Mouse (Mus musculus): ENCODE data around the gene Bcl11a.

Gene Bcl11a

DNA sequence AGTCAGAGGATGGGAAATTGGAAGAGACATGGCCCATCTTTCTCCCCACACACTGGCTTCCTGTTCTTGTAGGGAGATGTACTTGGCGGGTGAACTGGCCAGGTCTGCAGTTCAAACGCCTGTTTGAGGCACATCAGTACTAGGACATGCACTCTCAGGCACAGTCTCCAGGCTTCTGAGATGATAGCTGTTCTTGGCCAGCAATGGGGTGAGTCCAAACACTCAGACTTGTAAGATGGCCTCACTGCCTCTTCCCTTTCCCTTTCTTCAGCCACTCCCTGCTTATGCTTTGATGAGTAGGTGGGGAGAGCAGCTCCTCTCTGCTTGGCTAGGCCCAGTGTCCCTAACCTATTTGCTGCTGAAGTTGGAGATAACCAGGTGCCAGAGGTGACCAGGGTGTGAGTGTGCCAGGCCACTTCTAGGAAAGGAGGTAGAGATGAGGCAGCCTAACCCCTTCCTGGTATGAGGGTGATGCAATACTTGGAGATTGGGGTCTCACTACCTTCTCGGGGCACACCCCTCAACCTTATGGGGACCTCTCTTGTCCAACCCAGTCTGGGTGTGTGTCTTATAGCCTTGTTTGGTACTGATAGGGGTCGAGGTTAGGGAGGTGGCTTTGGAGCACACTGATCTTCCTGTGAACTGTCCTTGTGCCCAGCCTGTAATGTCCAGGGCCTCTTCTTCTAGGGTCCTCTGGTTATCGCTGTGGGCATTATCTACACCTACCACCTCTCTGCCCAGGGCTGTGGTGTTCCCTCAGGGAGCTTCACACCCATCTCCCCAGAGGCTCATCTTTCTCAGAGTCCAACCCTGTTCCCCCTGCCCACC lies 51.7 kb downstream of the Bcl11a start:
- in situ Hi-C loops (cut with MboI): loop anchor here (10.0 kb wide), 1 partner anchor 45 kb away; no protein-coding TSS in a partner anchor

DNA sequence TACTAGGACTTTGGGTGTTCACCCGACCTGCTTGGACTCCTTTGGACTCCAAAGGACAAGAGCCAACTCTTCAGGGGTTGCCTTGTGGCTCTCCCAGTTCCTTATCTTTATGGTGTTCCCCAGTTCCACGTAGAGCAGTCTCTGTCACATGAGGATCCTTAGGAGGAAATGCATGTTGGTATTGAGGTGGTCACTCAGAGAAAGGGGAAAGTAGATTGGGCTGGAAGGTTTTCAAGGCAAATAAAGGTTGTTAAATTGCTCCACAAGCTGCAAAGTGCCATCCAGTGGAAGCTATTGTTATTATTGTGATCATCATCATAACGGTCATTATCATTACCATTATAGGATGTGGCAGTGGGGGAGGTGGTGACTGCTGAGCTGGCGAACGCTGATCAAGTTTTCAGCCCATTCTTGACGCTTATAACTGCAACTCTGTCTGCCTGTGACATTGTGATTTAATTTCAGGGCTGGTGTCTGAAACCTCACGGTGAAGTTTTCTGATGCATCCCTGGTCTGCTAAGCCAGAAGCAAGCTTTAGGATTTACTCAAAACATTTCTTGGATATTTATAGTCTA lies 52.4 kb downstream of the Bcl11a start:
- in situ Hi-C loops (cut with MboI): loop anchor here (10.0 kb wide), 1 partner anchor 45 kb away; no protein-coding TSS in a partner anchor

DNA sequence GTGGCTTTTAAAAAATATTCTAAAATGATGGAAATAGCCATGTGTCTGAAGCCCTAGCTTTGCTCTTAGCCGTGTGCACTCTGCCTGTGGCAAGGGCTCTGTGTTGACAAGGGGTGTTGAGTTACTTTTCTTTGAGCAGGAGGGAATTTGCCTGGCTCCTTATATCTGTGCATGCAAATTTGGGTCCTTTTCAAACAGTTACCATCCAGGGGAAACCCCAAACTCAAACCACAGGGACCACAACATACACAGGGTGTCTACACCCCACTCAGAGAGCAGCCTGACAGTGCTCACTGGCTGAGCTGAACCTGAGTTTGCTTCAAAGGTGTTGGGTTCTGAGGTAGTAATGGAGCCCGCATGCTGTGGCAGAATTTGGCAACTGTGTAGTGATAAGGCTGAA lies 54.0 kb downstream of the Bcl11a start:
- in situ Hi-C loops (cut with MboI): loop anchor here (10.0 kb wide), 1 partner anchor 47 kb away; no protein-coding TSS in a partner anchor

DNA sequence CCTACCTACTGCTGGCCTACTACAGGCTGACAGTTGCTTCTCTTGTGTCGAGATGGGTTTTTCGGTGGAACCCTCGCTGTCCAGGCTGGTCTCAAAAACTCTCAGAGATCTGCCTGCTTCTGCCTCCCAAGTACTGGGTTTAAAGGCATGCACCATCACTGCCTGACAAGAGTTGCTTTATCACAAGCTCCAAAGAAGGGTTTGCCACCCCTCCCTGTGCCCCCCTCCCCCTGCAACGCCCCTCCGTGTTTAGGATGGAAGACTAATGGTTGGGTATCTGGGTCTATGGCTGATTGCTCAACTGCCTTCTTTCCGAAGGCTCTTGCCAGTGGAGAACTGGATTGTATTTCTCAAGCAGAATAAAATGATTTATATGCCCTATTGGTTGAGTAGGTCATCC lies 54.5 kb downstream of the Bcl11a start:
- in situ Hi-C loops (cut with MboI): loop anchor here (10.0 kb wide), 1 partner anchor 48 kb away; no protein-coding TSS in a partner anchor

DNA sequence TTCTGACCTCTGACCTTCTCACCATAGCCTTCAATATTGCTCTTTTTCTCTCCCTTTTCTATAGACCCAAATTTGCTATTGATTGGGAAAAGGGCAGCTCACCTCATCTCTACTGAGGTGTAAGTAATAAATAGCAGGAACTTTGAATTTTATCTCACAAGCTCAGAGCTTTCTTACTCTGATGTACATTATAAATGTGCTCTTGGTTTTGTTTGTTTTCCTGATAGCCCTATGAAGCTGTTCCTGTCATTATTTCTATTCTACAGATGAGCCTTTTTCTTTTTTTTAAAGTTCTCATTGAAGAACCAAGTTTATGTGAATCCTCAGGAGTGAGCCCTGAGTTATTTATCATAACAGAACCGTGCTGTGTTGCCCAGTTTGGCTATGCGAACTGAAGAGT lies 55.0 kb downstream of the Bcl11a start:
- in situ Hi-C loops (cut with MboI): loop anchor here (10.0 kb wide), 1 partner anchor 48 kb away; no protein-coding TSS in a partner anchor

DNA sequence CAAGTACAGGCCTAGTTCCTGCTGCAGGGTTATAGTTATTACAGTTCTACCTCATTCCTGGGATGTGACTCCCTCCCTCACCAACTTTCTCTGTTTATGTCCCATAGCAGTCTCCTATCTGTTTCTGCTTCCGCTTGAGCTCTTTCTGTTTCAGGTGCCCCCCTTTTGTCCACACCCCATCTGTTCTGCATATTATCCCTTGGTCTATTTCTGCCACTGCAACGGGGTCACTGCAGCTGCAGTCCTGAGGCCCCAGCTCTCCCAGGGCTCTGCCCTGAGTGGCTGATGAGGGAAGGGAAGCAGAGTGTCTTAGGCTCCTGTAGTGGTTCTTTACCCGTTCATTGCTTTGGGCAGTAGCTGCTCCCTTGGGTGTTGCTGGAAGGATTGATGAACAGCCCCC lies 55.6 kb downstream of the Bcl11a start:
- in situ Hi-C loops (cut with MboI): loop anchor here (10.0 kb wide), 1 partner anchor 49 kb away; no protein-coding TSS in a partner anchor

DNA sequence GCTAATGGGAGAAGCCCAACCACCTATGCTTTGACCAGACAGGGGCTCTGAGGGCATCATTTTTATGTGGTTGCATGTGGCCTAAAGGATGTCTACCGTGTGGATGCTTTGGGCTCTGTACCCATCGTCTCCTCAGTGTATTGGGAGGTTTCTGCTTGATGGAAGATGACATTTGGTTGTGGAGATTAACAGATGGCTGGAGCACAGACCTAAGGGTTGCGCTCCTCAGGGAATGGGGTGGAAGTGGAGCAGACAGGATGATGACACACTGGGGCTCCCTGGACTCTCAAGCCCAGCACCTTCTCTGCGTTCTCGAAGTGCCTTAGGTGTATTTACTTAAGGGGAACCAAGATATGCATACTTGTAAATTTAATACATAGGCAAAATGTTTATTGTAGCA lies 56.1 kb downstream of the Bcl11a start:
- in situ Hi-C loops (cut with MboI): loop anchor here (10.0 kb wide), 1 partner anchor 49 kb away; no protein-coding TSS in a partner anchor

DNA sequence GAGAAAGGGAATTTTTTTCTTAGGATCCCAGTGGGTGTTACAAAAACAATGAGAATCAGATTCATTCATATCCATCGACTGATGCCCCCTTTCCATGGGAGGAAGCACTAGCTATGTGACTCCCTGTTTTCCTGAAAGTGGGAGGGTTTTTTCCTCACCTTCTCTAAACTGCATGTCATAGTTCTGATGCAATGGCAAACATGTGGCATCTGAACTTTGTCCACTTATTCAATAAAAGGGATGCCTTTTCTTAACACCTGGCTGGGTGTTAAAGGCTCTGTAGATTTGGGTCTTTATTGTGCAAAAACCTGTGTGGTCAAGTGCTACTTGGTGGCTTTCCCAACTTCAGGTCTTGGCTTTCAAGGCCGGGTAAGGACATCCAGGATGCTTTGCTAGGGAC lies 57.4 kb downstream of the Bcl11a start:
- in situ Hi-C loops (cut with MboI): loop anchor here (10.0 kb wide), 1 partner anchor 50 kb away; no protein-coding TSS in a partner anchor

DNA sequence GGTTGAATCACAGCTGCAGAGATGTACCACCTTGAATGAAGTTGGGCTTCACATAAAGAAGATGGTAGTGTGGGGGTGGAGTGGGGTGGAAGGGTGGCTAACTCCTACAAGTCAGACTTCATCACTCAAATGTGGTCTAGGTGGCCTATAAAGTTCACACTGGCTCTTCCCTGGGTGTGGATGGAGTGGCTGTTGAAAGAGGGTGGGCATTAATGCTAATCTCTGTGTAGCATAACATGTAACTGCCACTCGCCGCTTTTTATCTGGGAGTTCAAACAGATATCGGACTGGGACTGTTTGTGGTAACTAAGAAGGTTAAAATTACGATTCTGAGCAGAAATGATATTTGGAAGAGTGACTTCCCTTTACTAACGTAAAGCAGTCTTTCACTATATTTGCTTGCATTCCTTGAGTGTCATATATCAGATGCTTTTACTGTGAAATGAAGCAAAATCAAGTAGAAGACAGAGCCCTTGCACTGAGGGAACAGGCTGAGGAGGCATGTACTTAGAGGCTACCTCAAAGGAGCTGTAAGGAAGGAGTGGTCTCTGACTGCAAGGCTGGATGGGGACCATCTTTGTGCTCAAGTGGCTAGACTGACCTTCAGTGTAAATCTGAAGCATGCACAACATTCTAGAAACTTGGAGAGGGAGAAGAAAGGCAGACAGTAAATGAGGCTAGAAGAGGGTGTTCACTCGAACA lies 58.4 kb downstream of the Bcl11a start:
- in situ Hi-C loops (cut with MboI): loop anchor here (10.0 kb wide), 1 partner anchor 51 kb away; no protein-coding TSS in a partner anchor

DNA sequence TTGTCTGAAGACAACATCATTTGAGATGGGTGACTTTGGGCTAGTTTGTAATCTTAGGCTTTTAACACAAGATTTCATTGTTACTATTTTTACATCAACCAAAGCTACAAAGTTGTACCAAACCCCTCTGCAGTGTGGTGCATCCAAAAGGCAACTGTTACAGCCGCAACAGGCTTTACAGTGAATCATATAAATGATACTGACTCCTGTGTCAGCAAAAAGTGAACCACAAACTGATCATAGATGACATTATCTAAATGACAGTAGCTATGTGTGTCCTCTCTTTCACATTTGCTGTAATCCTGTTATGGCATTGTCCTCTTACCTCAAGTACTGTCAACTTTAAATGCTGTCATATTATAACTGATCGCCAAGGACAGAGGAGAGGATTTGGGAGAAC lies 60.0 kb downstream of the Bcl11a start:
- in situ Hi-C loops (cut with MboI): loop anchor here (10.0 kb wide), 1 partner anchor 53 kb away; no protein-coding TSS in a partner anchor

DNA sequence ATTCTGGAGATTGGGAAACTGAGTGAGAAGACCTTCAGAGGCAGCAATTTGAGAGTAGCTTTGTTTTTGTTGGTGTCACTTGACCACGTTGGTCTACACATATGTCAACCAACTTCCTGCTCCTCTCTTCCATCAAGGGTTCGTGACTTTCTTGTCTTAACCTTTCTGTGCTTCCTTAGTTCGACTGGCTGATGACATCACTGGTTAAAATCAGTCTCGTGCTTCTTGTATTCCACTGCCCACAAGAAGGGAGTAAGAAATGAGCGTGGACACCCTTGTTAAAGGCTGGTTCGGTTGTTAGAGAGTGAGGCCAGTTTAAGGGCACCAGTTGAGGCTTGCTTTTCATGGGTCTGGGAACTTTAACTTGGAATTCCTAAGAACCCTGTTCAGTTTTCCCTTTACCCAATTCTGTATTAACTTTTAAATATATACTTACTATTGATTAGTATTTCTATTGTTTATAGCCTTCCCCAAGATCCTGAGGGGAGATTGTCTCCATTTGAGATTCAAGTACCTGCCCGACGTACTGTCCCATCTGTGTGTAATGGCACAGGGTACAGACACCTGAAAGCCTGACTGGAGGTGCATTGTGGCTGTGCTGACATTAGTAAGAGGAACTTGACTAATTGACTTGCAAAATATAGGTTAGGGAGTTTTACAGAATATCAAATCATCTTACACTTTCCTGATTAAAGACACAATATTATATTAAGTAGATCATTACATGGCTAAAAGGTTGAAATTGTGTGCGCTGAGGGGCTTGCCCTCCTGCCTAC lies 60.9 kb downstream of the Bcl11a start:
- in situ Hi-C loops (cut with MboI): loop anchor here (10.0 kb wide), 1 partner anchor 54 kb away; no protein-coding TSS in a partner anchor

DNA sequence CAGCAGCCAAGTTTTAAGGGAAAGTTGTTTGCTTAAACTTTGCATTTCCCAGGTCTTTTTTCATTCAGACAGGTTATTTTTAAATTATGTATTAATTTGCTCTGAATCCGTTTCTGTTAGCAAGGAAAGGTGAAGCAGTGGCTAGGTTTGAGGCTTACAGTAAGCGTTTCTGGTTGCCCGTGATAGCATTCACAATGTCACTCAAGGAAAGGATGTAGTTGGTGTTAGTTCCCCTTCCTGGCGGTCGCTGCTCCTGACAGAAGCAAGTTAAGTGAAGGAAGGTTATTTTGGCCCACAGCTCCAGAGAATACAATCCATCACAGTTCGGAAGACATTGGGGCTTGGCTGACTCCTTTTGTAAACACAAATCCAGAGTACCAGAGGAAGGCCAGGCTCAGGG lies 61.6 kb downstream of the Bcl11a start:
- in situ Hi-C loops (cut with MboI): loop anchor here (10.0 kb wide), 1 partner anchor 55 kb away; no protein-coding TSS in a partner anchor

DNA sequence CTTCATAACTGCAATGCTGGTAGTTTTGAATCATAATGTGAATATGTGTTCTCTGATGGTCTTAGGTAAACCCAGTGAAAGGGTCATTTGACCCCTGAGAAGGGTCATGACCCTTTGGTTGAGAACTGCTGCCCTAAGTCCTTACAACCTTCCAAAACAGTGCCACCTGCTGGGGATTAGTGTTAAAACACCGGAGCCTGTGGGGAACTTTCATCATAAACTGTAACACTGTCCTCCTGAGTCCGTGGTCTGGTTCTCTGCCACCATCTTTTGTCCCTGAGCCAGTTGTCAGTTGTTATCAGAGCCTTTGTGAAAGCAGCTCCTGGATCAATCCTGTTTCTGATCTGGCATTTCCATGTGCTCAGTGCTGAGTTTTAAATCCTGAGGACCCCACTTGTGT lies 62.1 kb downstream of the Bcl11a start:
- in situ Hi-C loops (cut with MboI): loop anchor here (10.0 kb wide), 1 partner anchor 55 kb away; no protein-coding TSS in a partner anchor

DNA sequence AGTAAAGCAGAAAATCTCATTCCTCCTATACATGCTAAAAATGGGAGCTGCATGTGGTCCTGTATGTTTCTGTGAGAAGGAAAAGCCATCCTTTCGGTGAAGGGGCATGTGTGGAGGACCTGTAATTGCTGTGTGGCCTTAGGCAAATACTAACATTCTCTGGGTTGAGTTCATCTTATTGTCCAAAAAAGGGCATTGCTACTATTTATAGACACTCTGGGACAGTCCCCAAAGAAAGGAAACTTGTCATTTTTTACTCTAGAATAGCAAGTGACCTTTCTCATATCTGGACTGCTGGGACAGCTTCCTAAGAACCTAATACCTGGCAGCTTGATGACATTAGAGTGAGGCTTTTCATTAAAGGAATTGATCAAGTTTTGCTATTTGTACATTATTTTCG lies 63.1 kb downstream of the Bcl11a start:
- in situ Hi-C loops (cut with MboI): no loop called here

DNA sequence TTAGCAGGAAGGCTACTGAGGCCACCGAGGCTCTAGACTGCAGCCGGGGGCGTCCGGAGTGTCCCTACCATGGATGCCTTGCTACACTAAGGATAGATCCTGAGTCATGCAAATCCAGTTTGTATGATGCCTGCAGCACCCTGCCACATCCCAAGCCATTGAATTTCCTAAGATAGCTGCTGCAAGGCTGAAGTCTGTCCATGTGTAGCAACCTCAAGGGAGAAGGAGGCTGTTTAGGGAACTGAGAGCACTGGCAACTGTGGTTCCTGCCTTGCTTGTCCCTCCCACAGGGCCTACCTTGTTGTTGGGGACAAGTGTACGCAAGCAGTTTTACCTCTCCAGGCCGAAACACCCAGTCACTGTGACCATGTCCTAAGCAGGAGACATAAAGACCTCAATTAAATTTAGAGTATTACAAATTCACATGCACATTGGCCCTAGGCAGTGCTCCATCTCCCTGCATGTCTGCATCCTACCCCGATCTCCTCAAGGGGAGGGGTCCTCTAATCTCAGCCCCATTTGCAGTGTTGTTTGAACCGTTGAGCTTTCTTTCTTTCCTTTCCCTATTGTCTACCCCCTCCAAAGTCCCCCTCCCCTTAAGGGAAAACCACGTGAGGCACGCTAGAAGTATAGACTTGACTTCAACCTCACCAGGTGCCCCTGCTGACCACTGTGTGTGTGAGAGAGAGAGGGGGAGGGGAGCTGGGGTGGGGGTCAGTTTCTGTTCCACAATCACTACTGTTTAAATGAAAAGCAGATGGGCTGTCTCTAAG lies 63.8 kb downstream of the Bcl11a start:
- in situ Hi-C loops (cut with MboI): no loop called here

DNA sequence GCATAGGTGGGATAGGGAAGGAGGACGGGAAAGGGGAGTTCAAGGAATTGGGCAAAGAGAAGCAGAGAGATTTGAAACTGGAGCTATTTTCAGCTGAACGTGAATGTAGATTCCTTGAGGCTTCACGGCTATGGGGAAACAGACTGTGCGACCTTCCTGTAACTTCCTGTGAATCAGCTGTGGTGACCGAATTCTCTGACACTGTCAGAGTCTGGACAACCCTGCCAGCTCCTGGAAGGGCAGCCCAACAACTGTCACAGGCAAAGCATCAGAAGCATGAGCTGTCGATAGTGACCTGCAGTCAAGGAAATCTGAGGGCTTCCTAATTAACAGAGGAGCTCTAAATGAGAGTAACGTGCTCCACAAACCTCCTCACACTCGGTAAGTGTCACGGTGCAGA lies 64.5 kb downstream of the Bcl11a start:
- in situ Hi-C loops (cut with MboI): no loop called here

DNA sequence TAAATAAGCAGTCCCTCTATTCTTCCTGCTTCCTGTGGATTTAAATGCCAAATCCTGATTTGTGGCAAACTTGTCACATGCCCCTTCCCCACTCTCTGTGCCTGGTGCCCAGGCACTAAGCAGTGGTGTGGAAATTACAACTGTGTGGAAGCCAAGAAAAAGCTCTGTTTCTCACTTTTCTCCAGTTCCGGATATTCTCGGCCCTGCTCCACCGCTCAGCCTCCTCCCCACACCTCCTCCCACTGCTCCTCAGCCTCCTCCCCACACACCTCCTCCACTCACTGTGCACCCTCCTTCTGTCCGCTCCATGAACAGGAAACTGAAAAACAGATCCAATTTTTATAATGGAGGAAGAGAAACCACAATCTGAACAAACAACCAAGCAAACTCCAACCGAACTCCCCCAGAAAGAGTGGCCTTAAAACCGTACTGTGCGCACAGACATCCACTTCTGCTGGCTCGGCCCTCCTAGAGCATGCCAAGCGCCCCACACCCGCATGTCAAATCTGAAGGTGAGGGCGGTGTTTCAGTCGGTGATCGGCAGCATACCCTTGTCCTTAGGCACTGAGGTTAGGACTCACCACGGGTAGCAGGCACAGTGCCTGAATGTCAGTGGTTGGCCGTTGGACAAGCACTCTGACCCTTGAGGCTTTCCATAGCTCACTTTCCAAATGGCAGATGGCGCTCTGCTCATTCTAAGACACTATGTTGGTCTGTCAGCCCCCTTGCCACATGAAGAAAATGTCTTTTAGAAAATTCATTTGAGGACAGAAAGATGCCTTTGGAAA lies 66.5 kb downstream of the Bcl11a start:
- in situ Hi-C loops (cut with MboI): no loop called here

DNA sequence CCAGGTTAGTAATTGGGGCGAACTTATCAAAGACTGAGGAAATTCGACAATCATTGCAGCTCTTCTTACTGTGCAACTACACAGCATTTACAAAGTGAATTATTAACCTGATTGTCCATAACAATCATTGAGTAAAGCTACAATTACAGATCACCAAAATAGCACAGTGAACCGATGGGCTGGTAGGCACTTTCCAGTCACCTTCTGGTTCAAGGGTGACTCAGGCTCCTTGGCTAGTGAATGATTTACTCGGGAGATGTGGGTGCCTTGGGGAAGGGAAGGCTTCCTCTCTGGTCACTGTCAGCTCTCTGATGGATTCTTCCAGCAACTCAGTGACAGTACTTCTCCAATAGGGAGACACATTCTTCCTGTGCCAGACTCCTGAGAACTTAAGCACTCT lies 68.2 kb downstream of the Bcl11a start:
- in situ Hi-C loops (cut with MboI): no loop called here

DNA sequence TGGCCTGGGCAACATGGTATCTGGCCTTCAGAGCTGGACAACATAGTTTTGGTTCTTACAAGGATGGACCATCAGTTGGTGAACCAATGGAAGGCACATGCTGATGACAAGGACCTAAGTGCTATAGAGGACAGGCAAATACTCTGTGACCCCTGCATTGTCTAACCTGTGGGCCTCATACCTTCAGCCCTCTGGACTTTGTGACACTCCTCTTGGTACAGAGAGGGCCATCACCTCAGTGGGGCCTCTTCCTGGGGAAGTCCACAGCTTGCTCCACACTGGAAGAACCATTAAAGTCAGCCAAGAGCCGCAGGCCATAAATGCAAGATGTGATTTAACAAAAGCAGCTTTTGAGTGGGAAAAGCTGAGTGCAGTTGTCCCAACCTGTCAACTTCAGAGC lies 68.6 kb downstream of the Bcl11a start:
- in situ Hi-C loops (cut with MboI): no loop called here

DNA sequence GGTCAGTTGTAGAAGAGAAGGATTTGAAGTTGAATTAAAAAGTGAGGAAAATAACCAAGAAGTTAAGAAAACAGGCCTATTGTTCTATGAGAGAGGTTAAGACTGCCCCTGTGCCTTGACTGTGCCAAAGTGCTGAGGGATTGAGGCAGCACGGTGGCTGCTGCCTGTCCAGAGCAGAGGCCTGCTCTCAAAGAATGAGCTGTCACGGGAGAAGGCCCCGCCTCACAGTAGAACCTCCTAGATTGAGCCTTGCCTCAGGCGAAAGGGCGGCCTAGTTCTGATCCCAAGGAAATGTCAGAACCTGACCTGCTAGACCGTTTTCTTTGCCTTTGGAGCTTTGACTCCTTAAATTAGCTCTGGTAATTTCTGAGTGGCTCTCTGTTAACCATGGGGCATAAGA lies 69.8 kb downstream of the Bcl11a start:
- in situ Hi-C loops (cut with MboI): no loop called here

All from mature B cell (primary cell).